Mouse (Mus musculus) E14TG2a.4 (cell line): Measurements from ENCODE around the gene Enc1.

Experiments used
- H3K27me3 ChIP-seq: 2 replicates; pipeline ENCODE4 v1.6.1; 2014; ENCODE audit warnings: low read length, control low read depth; ENCODE audit not compliant: insufficient read depth
- H3K36me3 ChIP-seq: 2 replicates; pipeline ENCODE4 v1.6.1; 2014; ENCODE audit warnings: low read length, control low read depth; ENCODE audit not compliant: insufficient read depth
- H3K4me1 ChIP-seq: replicated peaks from 2 replicates; pipeline ENCODE4 v1.6.1; 2014; ENCODE audit warnings: low read depth, low read length, control low read depth
- H3K4me3 ChIP-seq: replicated peaks from 2 replicates; pipeline ENCODE4 v1.5.1; 2014; ENCODE audit warnings: mild to moderate bottlenecking, low read length
- H3K9me3 ChIP-seq: 2 replicates; pipeline ENCODE4 v1.6.1; 2014; ENCODE audit warnings: low read length, control low read depth
- CTCF ChIP-seq: conservative IDR thresholded peaks from 2 replicates; pipeline ENCODE4 v1.5.1; 2014; ENCODE audit warnings: low read length
- NANOG ChIP-seq: IDR thresholded peaks from 2 replicates; pipeline ENCODE4 v1.6.1; 2014; ENCODE audit warnings: borderline replicate concordance, low read length, mixed read lengths
- POU5F1 ChIP-seq: IDR thresholded peaks from 2 replicates; pipeline ENCODE4 v1.6.1; 2014; ENCODE audit warnings: low read length, borderline replicate concordance

Enc1 gene

DNA sequence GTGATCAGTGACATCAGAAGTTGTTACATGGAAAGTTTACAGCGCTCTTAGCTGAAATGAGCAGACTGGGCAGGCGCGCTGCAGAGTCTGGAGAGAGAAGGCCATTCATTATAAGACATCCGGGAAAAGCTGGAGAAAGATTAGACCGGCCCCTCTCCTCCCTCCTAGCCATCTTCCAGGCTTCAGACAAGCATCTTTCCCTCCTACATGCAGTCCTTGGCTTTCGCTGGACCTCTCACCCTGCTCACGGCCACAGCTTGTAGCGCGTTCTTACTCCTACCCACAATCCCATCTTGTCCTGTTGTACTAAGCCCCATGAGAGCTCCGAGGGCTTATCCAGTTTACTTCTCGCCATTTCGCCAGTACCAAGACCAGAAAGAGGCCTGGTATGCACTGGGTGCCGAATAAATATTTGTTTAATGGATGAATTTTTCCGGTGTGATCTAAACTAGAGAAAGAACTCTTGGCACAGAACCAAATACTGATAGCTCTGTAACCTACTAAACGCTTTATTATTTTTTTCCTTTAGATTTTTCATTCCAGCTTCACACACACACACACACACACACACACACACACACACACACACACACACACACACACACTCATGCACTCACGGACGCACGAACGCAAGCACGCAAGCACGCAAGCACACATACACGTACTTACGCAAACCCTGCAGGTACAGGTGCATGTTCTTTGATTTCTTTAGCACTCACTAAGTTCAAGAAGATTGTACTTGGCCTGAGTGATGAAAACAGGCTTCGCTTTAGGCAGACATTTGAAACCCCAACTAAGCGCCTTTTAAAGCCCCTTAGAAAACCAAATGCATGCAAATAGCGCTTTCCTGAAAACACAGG lies 41.4 kb downstream of the Enc1 start:
- peak overlapping the region; percentile 81 for H3K4me3 ChIP-seq
- H3K9me3 ChIP-seq = peaks cover 36% of the 10 kb centered on the region
- peak; percentile 78; the same call in 1 of the 2 replicates for TF ChIP-seq NANOG
- peak; percentile 33; the same call in 1 of the 2 replicates for TF ChIP-seq POU5F1
- TF ChIP-seq CTCF = no peak
- H3K27me3 ChIP-seq = no peaks in the 10 kb centered on the region
- peaks cover 68% of the 10 kb centered on the region for H3K4me1 ChIP-seq
- peaks cover 23% of the 10 kb centered on the region for H3K36me3 ChIP-seq

GRCm38 (mm10) chr13:97282911-97283281 lies 42.0 kb downstream of the Enc1 start:
- TF ChIP-seq CTCF (no peak), NANOG (peak; percentile 54; the same call in 1 of the 2 replicates)
- Histone ChIP-seq H3K4me3 (peak overlapping the region; percentile 81), H3K27me3 (no peaks in the 10 kb centered on the region)

GRCm38 (mm10) chr13:97287046-97287445 lies 46.1 kb downstream of the Enc1 start:
- Histone ChIP-seq H3K27me3 (no peaks in the 10 kb centered on the region), H3K4me1 (peaks cover 52% of the 10 kb centered on the region), H3K9me3 (peaks cover 36% of the 10 kb centered on the region), H3K36me3 (peaks cover 9% of the 10 kb centered on the region), H3K4me3 (no peak overlapping the region)
- no peak for TF ChIP-seq NANOG
- no peak for TF ChIP-seq POU5F1
- TF ChIP-seq CTCF = no peak

More at GRCm38 (mm10) chr13:97282911-97283281, 42.0 kb downstream of the Enc1 start:
- Histone ChIP-seq H3K9me3 (peaks cover 36% of the 10 kb centered on the region), H3K4me1 (peaks cover 69% of the 10 kb centered on the region), H3K36me3 (peaks cover 18% of the 10 kb centered on the region)

DNA sequence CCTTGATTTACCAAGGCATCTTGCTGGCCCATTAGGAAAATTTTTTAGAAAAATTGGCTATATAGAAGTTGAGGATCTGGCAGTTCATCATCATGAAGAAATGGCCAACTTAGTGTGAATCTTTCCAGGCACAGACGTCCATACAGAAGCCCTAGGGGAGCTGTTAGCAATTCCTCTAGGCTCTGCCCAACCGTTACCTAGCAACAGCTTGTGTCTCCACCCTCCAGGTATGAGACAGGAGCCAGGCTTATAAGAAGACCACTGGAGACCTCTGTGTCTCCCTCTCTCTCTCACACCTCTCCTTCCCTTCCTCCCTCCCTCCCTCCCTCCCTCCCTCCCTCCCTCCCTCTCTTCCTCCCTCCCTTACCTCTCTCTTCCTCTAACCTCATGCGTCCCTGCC lies 49.8 kb downstream of the Enc1 start:
- Histone ChIP-seq H3K27me3 (no peaks in the 10 kb centered on the region), H3K4me1 (peaks cover 72% of the 10 kb centered on the region), H3K36me3 (no peaks in the 10 kb centered on the region), H3K4me3 (no peak overlapping the region; the same call in 1 of the 2 replicates), H3K9me3 (peaks cover 12% of the 10 kb centered on the region)
- TF ChIP-seq NANOG (no peak), POU5F1 (no peak), CTCF (no peak)

- peaks cover 6% of the 10 kb centered on the region for H3K9me3 ChIP-seq
- no peaks in the 10 kb centered on the region for H3K36me3 ChIP-seq
- TF ChIP-seq CTCF = no peak
- no peak for TF ChIP-seq POU5F1
- TF ChIP-seq NANOG = no peak
- H3K4me3 ChIP-seq = peak overlapping the region; percentile 58
- no peaks in the 10 kb centered on the region for H3K27me3 ChIP-seq
- peaks cover 70% of the 10 kb centered on the region for H3K4me1 ChIP-seq
These were observed 50.4 kb downstream of the Enc1 start for GRCm38 (mm10) chr13:97291354-97291753.

- TF ChIP-seq NANOG = no peak
- Histone ChIP-seq H3K4me1 (peaks cover 70% of the 10 kb centered on the region), H3K36me3 (no peaks in the 10 kb centered on the region), H3K9me3 (no peaks in the 10 kb centered on the region), H3K4me3 (peak overlapping the region; percentile 27; the same call in 1 of the 2 replicates), H3K27me3 (no peaks in the 10 kb centered on the region)
These were observed 51.1 kb downstream of the Enc1 start for GRCm38 (mm10) chr13:97292026-97292425.

DNA sequence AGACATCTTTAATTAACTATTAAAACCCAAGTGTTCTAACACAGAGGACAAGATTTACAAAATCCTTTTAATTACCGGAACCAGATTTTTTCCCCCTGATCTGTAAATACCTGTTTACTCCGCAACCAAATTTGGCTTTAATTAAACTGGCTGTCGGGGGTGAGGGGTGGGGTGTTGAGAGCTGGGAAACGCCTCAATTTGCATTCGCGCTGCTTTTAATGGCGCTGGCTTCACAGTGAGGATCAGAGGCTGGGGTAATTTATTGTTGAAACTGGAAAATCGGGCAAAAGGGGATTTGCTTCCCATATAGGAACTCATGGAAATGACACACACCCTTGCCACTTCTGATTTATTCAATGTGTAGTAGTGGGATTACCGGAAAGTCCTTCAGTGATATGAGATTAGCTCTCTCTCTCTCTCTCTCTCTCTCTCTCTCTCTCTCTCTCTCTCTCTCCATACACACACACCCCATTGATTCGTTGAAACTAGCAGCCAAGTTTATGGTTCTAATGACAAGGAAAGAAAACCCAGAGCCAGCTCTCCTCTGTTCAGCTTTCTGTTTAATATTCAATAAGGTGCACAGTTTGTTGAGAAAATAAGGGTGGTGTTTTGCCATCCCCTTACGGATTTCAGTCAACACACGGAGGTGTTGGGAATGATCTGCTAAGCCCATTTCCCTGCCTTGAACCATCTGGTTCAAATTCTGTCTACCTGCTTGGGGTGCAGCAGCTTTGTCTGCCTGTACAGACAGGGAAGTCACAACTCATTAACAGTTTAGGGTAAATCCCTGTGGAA lies 51.7 kb downstream of the Enc1 start:
- H3K4me1 ChIP-seq = peaks cover 70% of the 10 kb centered on the region
- H3K9me3 ChIP-seq = no peaks in the 10 kb centered on the region
- H3K27me3 ChIP-seq = no peaks in the 10 kb centered on the region
- H3K36me3 ChIP-seq = no peaks in the 10 kb centered on the region
- no peak for TF ChIP-seq CTCF
- TF ChIP-seq NANOG = 0 out of 2 replicates have a peak, but pooled peaks have one; percentile 21
- TF ChIP-seq POU5F1 = no peak
- H3K4me3 ChIP-seq = peak overlapping the region; percentile 27

GRCm38 (mm10) chr13:97295101-97295852 lies 54.4 kb downstream of the Enc1 start:
- Histone ChIP-seq H3K4me1 (peaks cover 87% of the 10 kb centered on the region), H3K27me3 (no peaks in the 10 kb centered on the region), H3K4me3 (peak overlapping the region; percentile 70), H3K36me3 (no peaks in the 10 kb centered on the region), H3K9me3 (no peaks in the 10 kb centered on the region)
- TF ChIP-seq CTCF (no peak), POU5F1 (no peak), NANOG (no peak)
